Mouse (Mus musculus): ENCODE results near the gene Kcnb1. TPM values are rescaled to one million over a fixed set of nuclear protein-coding genes. Genes with fewer than 3 reads are reported as not detected.
A peak's percentile ranks its signal among the peaks of the same experiment; 100 is the strongest.

Gene Kcnb1
- polyA plus RNA-seq, 1 experiment: 0.45 TPM

GRCm38 (mm10) chr2:167066528-167067516, 123.1 kb downstream of the Kcnb1 start:
- TF ChIP-seq CTCF (IDR thresholded peaks at IDR 0.05; ENCODE audit: control insufficient read depth, insufficient read depth, low read length) (no peak), POLR2A (IDR thresholded peaks at IDR 0.05; ENCODE audit: borderline replicate concordance, control insufficient read depth, low read depth, low read length) (no peak)
- Histone ChIP-seq H3K4me3 (replicated peaks; ENCODE audit: control insufficient read depth, low read depth, low read length) (no peak overlapping the region), H3K27ac (ENCODE audit: control insufficient read depth, insufficient read depth, low read depth, low read length, poor library complexity) (no peak overlapping the region), H3K4me1 (ENCODE audit: control insufficient read depth, insufficient read depth, low read length) (peaks cover 4% of the 10 kb centered on the region; the same call in 1 of the 2 replicates)
- WGBS: 43% methylated on average over 6 of the region's 6 CpGs

DNA sequence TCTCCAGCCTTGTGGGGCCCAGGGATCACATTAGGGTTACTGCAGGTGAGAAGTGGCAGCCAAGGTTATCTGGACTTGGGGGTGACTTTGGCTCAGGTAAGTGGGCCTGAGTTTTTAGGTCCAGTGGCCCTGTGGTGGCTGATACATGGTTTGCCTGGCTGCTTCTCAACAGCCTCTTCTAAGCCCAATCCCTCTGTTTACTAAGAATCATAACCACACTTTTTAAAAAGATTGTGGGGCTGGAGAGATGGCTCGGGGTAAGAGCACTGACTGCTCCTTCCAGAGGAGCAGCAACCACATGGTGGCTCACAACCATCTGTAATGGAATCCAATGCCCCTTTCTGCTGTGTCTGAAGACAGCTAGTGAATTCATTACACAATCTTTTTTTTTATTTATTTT, 123.9 kb downstream of the Kcnb1 start:
- no peak overlapping the region for H3K4me3 ChIP-seq (replicated peaks; ENCODE audit: control insufficient read depth, low read depth, low read length)
- no peak overlapping the region for H3K27ac ChIP-seq (ENCODE audit: control insufficient read depth, insufficient read depth, low read depth, low read length, poor library complexity)
- H3K4me1 ChIP-seq (ENCODE audit: control insufficient read depth, insufficient read depth, low read length): peaks cover 4% of the 10 kb centered on the region; the same call in 1 of the 2 replicates
- WGBS: 35% methylated on average over 1 of the region's 1 CpGs
- TF ChIP-seq CTCF (IDR thresholded peaks at IDR 0.05; ENCODE audit: control insufficient read depth, insufficient read depth, low read length) (no peak), POLR2A (IDR thresholded peaks at IDR 0.05; ENCODE audit: borderline replicate concordance, control insufficient read depth, low read depth, low read length) (no peak)

- H3K4me3 ChIP-seq (replicated peaks; ENCODE audit: control insufficient read depth, low read depth, low read length): peak overlapping the region; percentile 49
- no peak overlapping the region for H3K27ac ChIP-seq (ENCODE audit: control insufficient read depth, insufficient read depth, low read depth, low read length, poor library complexity)
- TF ChIP-seq POLR2A (IDR thresholded peaks at IDR 0.05; ENCODE audit: borderline replicate concordance, control insufficient read depth, low read depth, low read length) (no peak), CTCF (IDR thresholded peaks at IDR 0.05; ENCODE audit: control insufficient read depth, insufficient read depth, low read length) (no peak)
- H3K4me1 ChIP-seq (ENCODE audit: control insufficient read depth, insufficient read depth, low read length): peaks cover 6% of the 10 kb centered on the region
- 44% methylated on average over 9 of the region's 9 CpGs for WGBS
Observed at GRCm38 (mm10) chr2:167064601-167065295, 125.2 kb downstream of the Kcnb1 start.

DNA sequence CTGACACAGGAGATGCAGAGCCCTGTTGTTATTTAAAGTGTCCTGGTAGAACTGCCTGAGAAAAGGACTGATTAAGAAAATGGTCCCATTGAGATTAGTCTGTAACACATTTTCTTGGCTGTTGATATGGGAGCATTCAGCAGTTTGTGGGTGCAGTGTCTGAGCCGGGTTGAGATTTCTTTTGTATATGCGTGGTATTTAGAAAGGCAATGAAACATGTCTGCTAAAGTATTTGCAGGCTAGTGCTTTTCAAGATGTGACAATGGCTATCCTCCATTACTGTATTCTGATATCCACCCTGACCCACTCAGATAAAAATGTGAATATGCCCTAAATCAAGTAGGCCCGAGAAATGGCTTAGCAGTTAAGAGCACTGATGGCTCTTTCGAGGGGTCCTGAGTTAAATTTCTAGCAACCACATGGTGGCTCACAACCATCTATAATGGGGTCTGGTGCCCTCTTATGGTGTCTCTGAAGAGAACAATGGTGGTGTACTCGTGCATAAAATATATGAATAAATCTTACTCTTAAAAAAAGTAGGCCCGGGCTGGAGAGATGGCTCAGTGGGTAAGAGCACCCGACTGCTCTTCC, 126.0 kb downstream of the Kcnb1 start:
- Histone ChIP-seq H3K4me1 (ENCODE audit: control insufficient read depth, insufficient read depth, low read length) (peaks cover 8% of the 10 kb centered on the region), H3K4me3 (replicated peaks; ENCODE audit: control insufficient read depth, low read depth, low read length) (peak overlapping the region; percentile 32), H3K27ac (ENCODE audit: control insufficient read depth, insufficient read depth, low read depth, low read length, poor library complexity) (no peak overlapping the region)
- TF ChIP-seq CTCF (IDR thresholded peaks at IDR 0.05; ENCODE audit: control insufficient read depth, insufficient read depth, low read length) (no peak), POLR2A (IDR thresholded peaks at IDR 0.05; ENCODE audit: borderline replicate concordance, control insufficient read depth, low read depth, low read length) (no peak)
- 1% methylated on average over 7 of the region's 7 CpGs for WGBS

DNA sequence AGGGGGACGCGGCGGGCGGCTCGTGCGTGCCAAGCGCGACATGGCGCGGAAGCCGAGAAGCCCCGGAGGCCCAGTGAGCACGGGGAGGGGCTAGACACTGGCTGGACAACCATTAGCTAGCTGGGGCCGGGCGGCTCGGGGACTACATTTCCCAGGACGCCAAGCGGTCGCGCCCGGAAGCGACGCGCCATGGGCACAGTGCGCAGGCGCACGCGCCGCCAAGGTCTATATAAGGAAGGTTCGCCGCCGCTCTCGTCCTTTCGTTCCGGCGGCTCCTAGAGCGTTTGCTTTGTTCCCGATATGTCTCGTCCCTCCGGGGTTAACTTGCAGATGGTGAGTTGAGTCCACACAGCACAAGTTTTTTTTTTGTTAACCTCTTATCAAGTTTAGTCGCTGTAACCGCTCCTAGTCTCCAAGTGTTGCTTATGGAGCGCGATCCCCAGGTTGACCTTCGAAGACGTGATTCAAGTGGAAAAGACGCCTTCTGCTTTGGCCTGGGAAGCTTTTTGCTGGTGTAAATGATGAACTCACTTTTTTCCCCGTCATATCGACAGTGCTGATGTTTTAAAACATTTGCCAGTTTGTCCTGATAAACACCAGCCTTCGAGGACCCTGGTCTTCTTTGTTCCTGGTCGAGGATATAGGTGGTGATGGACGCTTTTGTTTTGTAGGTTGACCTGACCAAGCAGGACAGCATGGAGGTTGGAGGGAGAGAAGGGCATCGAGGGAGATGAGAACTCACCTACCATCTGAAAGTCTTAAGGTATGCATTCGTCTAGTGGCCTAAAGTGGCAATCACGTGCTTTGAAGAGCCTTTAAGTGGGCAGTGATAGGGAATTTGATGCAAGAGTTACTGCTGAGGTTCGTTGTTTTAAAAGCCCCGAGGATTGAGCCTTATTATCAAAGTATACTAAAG, 126.7 kb downstream of the Kcnb1 start, which contains the start of gene Znfx1:
Znfx1 (minus strand) TSS at position 51 of the 916 bp plus-strand sequence.
- peak within 1 kb of the TSS; percentile 96 for H3K27ac ChIP-seq (ENCODE audit: control insufficient read depth, insufficient read depth, low read depth, low read length, poor library complexity)
- under 1% methylated on average over 57 of the region's 57 CpGs for WGBS
- TF ChIP-seq POLR2A (IDR thresholded peaks at IDR 0.05; ENCODE audit: borderline replicate concordance, control insufficient read depth, low read depth, low read length): peak; percentile 99
- TF ChIP-seq CTCF (IDR thresholded peaks at IDR 0.05; ENCODE audit: control insufficient read depth, insufficient read depth, low read length): no peak
- H3K4me1 ChIP-seq (ENCODE audit: control insufficient read depth, insufficient read depth, low read length): peaks cover 8% of the 10 kb centered on the region
- peak within 1 kb of the TSS; percentile 94 for H3K4me3 ChIP-seq (replicated peaks; ENCODE audit: control insufficient read depth, low read depth, low read length)

DNA sequence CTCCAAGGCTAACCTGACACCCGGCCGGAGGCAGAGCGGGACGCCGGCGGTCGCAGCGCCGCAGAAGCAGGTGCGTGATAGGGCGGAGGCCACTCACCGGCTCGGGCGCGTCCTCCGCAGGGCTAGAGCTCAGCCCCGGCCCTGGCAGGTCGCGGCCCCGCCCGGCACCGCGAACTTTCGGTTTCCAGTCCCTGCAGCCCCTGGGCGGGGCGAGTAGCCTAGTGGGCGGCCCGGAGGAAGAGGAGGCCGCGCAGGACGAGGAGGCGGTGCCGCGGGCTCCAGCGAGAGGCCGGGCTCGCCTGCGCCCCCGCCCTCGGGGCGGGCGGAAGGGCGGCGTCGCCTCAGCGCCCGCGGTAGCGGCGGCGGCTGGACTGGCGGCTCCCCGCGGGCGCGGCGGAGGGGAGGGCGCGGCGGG, 127.5 kb downstream of the Kcnb1 start:
- TF ChIP-seq POLR2A (IDR thresholded peaks at IDR 0.05; ENCODE audit: borderline replicate concordance, control insufficient read depth, low read depth, low read length): peak; percentile 91; the same call in 1 of the 2 replicates
- no peak for TF ChIP-seq CTCF (IDR thresholded peaks at IDR 0.05; ENCODE audit: control insufficient read depth, insufficient read depth, low read length)
- peaks cover 8% of the 10 kb centered on the region for H3K4me1 ChIP-seq (ENCODE audit: control insufficient read depth, insufficient read depth, low read length)
- peak overlapping the region; percentile 94 for H3K4me3 ChIP-seq (replicated peaks; ENCODE audit: control insufficient read depth, low read depth, low read length)
- WGBS: 2% methylated on average over 55 of the region's 60 CpGs
- H3K27ac ChIP-seq (ENCODE audit: control insufficient read depth, insufficient read depth, low read depth, low read length, poor library complexity): peak overlapping the region; percentile 96

GRCm38 (mm10) chr2:167061381-167062034, 128.4 kb downstream of the Kcnb1 start:
- 5% methylated on average over 11 of the region's 11 CpGs for WGBS
- Histone ChIP-seq H3K27ac (ENCODE audit: control insufficient read depth, insufficient read depth, low read depth, low read length, poor library complexity) (peak overlapping the region; percentile 96), H3K4me1 (ENCODE audit: control insufficient read depth, insufficient read depth, low read length) (peaks cover 8% of the 10 kb centered on the region), H3K4me3 (replicated peaks; ENCODE audit: control insufficient read depth, low read depth, low read length) (peak overlapping the region; percentile 85)
- TF ChIP-seq CTCF (IDR thresholded peaks at IDR 0.05; ENCODE audit: control insufficient read depth, insufficient read depth, low read length): no peak
